Mouse (Mus musculus) forebrain, embryonic 11.5 days (tissue): ENCODE measurements around the gene Tigd4. TPM values are rescaled to one million over a fixed set of nuclear protein-coding genes. Genes with fewer than 3 reads are reported as not detected.

Source experiments
- ATAC-seq: fragments of 200-750 bp; cut with Nextera tagmentation; replicated peaks from 2 replicates; pipeline ENCODE4 v1.8.0; 2017; ENCODE audit warnings: moderate TSS enrichment; ENCODE audit not compliant: low FRiP score
- DNase-seq: peaks from one replicate; pipeline ENCODE4 v3.0.0-alpha.2; 2017; ENCODE audit warnings: low spot score
- H3K27ac ChIP-seq: fragments of 300-500 bp; sonication (generic); 2 replicates; pipeline ENCODE4 v1.5.1; 2014; ENCODE audit warnings: low read depth, low read length
- H3K27me3 ChIP-seq: fragments of 300-500 bp; sonication (generic); 2 replicates; pipeline ENCODE4 v1.6.1; 2014; ENCODE audit warnings: mild to moderate bottlenecking, low read length, mixed read lengths; ENCODE audit not compliant: control insufficient read depth, insufficient read depth
- H3K36me3 ChIP-seq: fragments of 300-500 bp; sonication (generic); 2 replicates; pipeline ENCODE4 v1.6.1; 2014; ENCODE audit warnings: mild to moderate bottlenecking, low read length, moderate library complexity, mixed read lengths; ENCODE audit not compliant: control insufficient read depth, insufficient read depth
- H3K4me1 ChIP-seq: fragments of 300-500 bp; sonication (generic); replicated peaks from 2 replicates; pipeline ENCODE4 v1.6.1; 2014; ENCODE audit warnings: low read length, mixed read lengths; ENCODE audit not compliant: control insufficient read depth, insufficient read depth
- H3K4me2 ChIP-seq: fragments of 300-500 bp; sonication (generic); 2 replicates; pipeline ENCODE4 v1.6.1; 2014; ENCODE audit warnings: low read depth, mild to moderate bottlenecking, low read length, moderate library complexity, mixed read lengths; ENCODE audit not compliant: severe bottlenecking
- H3K4me3 ChIP-seq: fragments of 300-500 bp; sonication (generic); 2 replicates; pipeline ENCODE4 v1.5.1; 2014; ENCODE audit warnings: low read depth, low read length
- H3K9ac ChIP-seq: fragments of 300-500 bp; sonication (generic); 2 replicates; pipeline ENCODE4 v1.6.1; 2014; ENCODE audit warnings: low read length
- H3K9me3 ChIP-seq: fragments of 300-500 bp; sonication (generic); 2 replicates; pipeline ENCODE4 v1.6.1; 2016; ENCODE audit warnings: low read length, mixed read lengths; ENCODE audit not compliant: control insufficient read depth
- WGBS: fragments of 180-500 bp; shearing (Covaris S2); extraction: QIAGEN DNeasy Blood & Tissue Kit; methylation state at CpG from one replicate; pipeline ENCODE4 v1.1.7; 2014; 5-methylcytosine and 5-hydroxymethylcytosine counted together
- polyA plus RNA-seq: library from polyadenylated mRNA; unstranded; fragments of >200 nt; fragmentation: Nextera tagmentation; extraction: Ambion mirVana; gene quantifications from 2 replicates; pipeline ENCODE4 v1.2.1, GENCODE M21; 2014

Tigd4 gene
- polyA plus RNA-seq, 1 experiment from 2014 or later = not detected

- Histone ChIP-seq H3K9ac (no peak overlapping the region), H3K4me2 (no peak overlapping the region), H3K4me3 (no peak overlapping the region), H3K27me3 (no peaks in the 10 kb centered on the region), H3K9me3 (no peaks in the 10 kb centered on the region), H3K27ac (no peak overlapping the region), H3K36me3 (no peaks in the 10 kb centered on the region), H3K4me1 (peaks cover 4% of the 10 kb centered on the region)
- WGBS = 75% methylated on average over 4 of the region's 4 CpGs
- no peak for DNase-seq
- ATAC-seq = no peak
These were observed 12.7 kb upstream of the Tigd4 start for GRCm38 (mm10) chr3:84580716-84581115.

DNA sequence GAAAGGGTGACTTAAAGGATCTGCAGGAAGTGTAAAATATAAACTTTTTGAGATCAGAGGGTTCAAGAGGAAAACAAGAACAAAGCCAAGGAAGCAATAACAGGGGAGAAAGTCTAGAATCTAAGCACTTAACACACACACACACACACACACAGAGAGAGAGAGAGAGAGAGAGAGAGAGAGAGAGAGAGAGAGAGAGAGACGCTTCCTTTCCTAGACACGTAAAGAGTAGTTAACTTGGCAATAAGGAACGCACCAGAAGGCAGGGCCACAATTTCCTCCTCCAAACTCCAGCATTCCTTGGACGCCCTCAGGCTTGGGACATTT, 11.7 kb upstream of the Tigd4 start:
- Histone ChIP-seq H3K9ac (peak overlapping the region; percentile 77), H3K27ac (peak overlapping the region; percentile 79), H3K27me3 (no peaks in the 10 kb centered on the region), H3K9me3 (no peaks in the 10 kb centered on the region), H3K36me3 (no peaks in the 10 kb centered on the region), H3K4me3 (peak overlapping the region; percentile 80), H3K4me2 (peak overlapping the region; percentile 91), H3K4me1 (peaks cover 4% of the 10 kb centered on the region)
- ATAC-seq (no peak), DNase-seq (no peak)
- WGBS = 0% methylated on average over 4 of the region's 4 CpGs

DNA sequence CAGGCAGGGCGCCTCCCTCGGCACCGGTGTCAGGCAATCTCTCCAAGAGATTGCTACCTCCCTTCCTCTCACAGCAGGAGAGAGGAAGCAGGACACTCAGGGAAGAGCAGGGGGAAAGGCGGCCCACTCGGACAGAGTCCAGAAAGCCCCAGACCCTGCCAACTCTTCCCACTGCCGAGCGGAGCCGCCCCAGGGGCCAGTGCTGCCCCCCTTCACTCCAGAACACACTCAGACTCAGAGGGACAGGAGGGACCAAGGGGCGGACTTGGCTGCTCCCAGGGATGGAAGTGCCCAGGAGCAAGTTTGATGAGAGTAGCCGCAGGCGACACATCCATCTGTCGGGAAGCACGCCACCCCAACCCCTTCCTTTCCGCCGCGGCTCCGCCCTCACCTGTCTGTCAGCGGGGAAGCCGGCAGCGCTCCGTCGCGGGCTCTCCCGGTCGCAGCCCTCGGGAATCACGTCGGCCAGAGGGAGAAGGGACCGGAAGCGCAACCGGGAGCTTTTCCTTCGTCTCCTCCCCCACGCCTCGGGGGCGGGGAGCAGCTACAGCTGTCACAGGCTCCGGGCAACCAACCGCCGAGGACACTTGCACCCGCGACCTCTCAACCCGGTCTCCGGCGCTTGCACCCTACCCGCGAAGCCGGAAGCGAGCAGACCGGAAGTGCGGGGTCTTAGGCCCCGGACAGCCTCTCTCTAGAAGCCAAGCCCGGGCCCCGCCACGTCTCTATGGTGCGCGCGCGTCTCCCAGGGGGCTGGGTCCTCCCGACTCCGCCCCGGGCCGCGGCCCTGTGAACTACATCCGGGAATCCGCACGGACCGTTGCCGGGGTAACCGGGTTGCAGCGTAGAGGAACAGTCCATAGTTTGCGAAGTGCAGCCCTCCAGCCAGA, 11.1 kb upstream of the Tigd4 start, which contains the start of gene Arfip1:
Gene Arfip1, minus strand, starts transcription at position 603 of the 890 bp plus-strand sequence.
- Histone ChIP-seq H3K36me3 (no peaks in the 10 kb centered on the region), H3K27ac (peak within 1 kb of the TSS; percentile 79), H3K9ac (peak within 1 kb of the TSS; percentile 77), H3K27me3 (no peaks in the 10 kb centered on the region), H3K9me3 (no peaks in the 10 kb centered on the region), H3K4me1 (peaks cover 4% of the 10 kb centered on the region), H3K4me2 (peak within 1 kb of the TSS; percentile 91), H3K4me3 (peak within 1 kb of the TSS; percentile 80)
- DNase-seq (peak; percentile 99), ATAC-seq (peak; percentile 99)
- WGBS = under 1% methylated on average over 67 of the region's 70 CpGs

- no peaks in the 10 kb centered on the region for H3K36me3 ChIP-seq
- peaks cover 4% of the 10 kb centered on the region for H3K4me1 ChIP-seq
- peak overlapping the region; percentile 80 for H3K4me3 ChIP-seq
- ATAC-seq = no peak; the same call in 1 of the 2 replicates
- H3K4me2 ChIP-seq = peak overlapping the region; percentile 91
- peak overlapping the region; percentile 77 for H3K9ac ChIP-seq
- peak overlapping the region; percentile 79 for H3K27ac ChIP-seq
- WGBS = 0% methylated on average over 27 of the region's 27 CpGs
- no peaks in the 10 kb centered on the region for H3K9me3 ChIP-seq
- H3K27me3 ChIP-seq = no peaks in the 10 kb centered on the region
- DNase-seq = no peak
These were observed 10.5 kb upstream of the Tigd4 start for GRCm38 (mm10) chr3:84582913-84583276.

- H3K4me1 ChIP-seq = peaks cover 2% of the 10 kb centered on the region; the same call in 1 of the 2 replicates
- H3K27ac ChIP-seq = no peak overlapping the region
- H3K4me3 ChIP-seq = no peak overlapping the region
- WGBS = 67% methylated on average over 5 of the region's 5 CpGs
- ATAC-seq (no peak), DNase-seq (no peak)
- no peaks in the 10 kb centered on the region for H3K27me3 ChIP-seq
- H3K36me3 ChIP-seq = no peaks in the 10 kb centered on the region
- no peak overlapping the region for H3K9ac ChIP-seq
- H3K9me3 ChIP-seq = no peaks in the 10 kb centered on the region
- no peak overlapping the region for H3K4me2 ChIP-seq
These were observed 6.6 kb upstream of the Tigd4 start for GRCm38 (mm10) chr3:84586736-84587135.

DNA sequence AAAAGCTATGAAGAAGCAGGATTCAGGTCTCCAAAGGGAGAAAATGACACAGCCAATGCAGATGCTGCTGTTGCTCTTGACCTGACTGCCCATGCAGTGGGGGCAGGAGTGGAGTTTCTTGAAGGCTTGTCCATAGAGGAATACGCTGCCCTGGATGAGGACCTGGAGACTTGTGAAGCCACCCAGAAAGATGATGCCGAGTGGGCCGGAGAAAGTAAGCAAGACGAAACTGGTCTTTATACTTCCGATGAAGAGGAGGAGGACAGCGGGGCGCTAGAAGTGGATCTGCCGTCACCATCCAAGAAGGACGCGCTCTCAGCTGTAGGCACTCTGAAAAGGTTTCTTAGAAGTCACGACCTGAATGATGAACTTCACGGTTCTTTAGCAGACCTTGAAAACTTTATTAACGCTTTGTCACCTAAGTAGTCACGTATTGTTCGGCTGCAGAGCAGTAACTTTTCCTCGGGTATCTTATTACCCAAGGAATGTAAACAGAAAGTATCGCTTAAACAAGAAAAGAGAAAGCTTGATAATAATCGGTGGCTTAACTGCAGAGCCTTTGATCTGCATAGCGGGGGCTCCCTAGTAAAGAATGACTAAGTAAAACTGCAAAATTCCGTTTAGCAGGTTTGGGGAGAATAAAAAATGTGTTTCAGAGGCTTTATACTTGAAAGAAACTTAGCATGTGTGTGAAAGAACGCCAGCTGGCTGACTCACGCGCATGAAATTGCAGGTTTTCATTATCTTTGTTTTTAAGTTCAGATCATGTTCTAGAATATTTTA, 1.7 kb downstream of the Tigd4 start:
- Histone ChIP-seq H3K4me3 (peak overlapping the region; percentile 9; the same call in 1 of the 2 replicates), H3K9ac (no peak overlapping the region), H3K4me1 (peaks cover 5% of the 10 kb centered on the region; the same call in 1 of the 2 replicates), H3K27ac (no peak overlapping the region), H3K4me2 (peak overlapping the region; percentile 26; the same call in 1 of the 2 replicates), H3K27me3 (no peaks in the 10 kb centered on the region), H3K9me3 (no peaks in the 10 kb centered on the region), H3K36me3 (no peaks in the 10 kb centered on the region)
- no peak for ATAC-seq
- WGBS = 13% methylated on average over 23 of the region's 23 CpGs
- no peak for DNase-seq

DNA sequence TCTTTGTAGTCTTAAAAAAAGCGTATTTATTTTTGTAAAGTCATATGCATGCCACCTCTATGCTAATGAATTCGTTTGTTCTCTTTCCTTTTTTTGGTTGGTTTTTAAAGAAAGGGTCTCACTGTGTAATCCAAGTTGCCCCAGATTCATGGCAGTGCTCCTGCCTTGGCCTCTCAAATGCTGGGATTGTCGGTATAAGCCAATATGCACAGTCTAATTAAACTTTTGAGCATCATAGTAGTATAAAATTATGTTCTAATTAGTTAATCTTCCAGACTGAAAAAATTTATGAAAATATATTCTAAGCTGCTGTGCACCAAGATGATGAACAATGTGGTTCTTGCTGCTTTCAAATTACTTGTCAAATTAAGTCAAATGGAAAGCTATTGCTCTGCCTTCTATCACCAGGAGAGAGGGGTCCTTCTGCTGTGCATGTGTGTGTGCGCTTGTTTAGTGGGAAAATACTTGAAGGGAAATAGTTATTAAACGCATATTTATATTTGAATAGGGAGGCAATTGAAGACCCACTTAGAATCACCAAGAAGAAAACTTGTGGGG, 2.4 kb downstream of the Tigd4 start:
- no peaks in the 10 kb centered on the region for H3K9me3 ChIP-seq
- H3K27me3 ChIP-seq = no peaks in the 10 kb centered on the region
- H3K4me1 ChIP-seq = peaks cover 5% of the 10 kb centered on the region; the same call in 1 of the 2 replicates
- H3K27ac ChIP-seq = no peak overlapping the region
- peak overlapping the region; percentile 26; the same call in 1 of the 2 replicates for H3K4me2 ChIP-seq
- DNase-seq = no peak
- H3K9ac ChIP-seq = no peak overlapping the region
- WGBS = 45% methylated on average over 5 of the region's 5 CpGs
- H3K36me3 ChIP-seq = no peaks in the 10 kb centered on the region
- ATAC-seq = no peak
- no peak overlapping the region for H3K4me3 ChIP-seq

- no peaks in the 10 kb centered on the region for H3K36me3 ChIP-seq
- H3K4me3 ChIP-seq = no peak overlapping the region
- no peak overlapping the region for H3K9ac ChIP-seq
- H3K27me3 ChIP-seq = no peaks in the 10 kb centered on the region
- DNase-seq = no peak
- H3K27ac ChIP-seq = no peak overlapping the region
- peaks cover 5% of the 10 kb centered on the region; the same call in 1 of the 2 replicates for H3K4me1 ChIP-seq
- WGBS = 84% methylated on average over 6 of the region's 6 CpGs
- no peak for ATAC-seq
- no peak overlapping the region for H3K4me2 ChIP-seq
- H3K9me3 ChIP-seq = no peaks in the 10 kb centered on the region
These were observed 4.8 kb downstream of the Tigd4 start for GRCm38 (mm10) chr3:84597996-84598734.
